Mouse (Mus musculus): Measurements from ENCODE around the gene Akap2.

- TF ChIP-seq CTCF (IDR thresholded peaks at IDR 0.05; ENCODE audit: insufficient read depth, low read depth, low read length) (no peak), POLR2A (IDR thresholded peaks at IDR 0.05; ENCODE audit: insufficient read depth, low read depth, low read length) (no peak)
Measured at GRCm38 (mm10) chr4:57862269-57862986, 145.0 kb downstream of the Akap2 start.
